Mouse (Mus musculus) cerebellum, adult (tissue): ENCODE results near the gene Crxos.
"Not testable (repeated sequence)": the region's sequence is repeated elsewhere in the genome, so short reads cannot be mapped to it uniquely, and the experiment has no call there.

Experiments
- ATAC-seq: cut with Nextera tagmentation; 2 replicates; pipeline ENCODE4 v1.9.2; 2017; ENCODE audit warnings: mild to moderate bottlenecking, moderate library complexity, mixed read lengths; ENCODE audit not compliant: insufficient number of reproducible peaks, low FRiP score, low TSS enrichment

Crxos gene

GRCm38 (mm10) chr7:15882317-15882716, at the start of gene Crxos:
Gene Crxos, plus strand, starts transcription at chr7:15882617.
- no peak for ATAC-seq

- no peak for ATAC-seq
Observed at GRCm38 (mm10) chr7:15839578-15839977, 42.8 kb upstream of the Crxos start, which contains the start of gene Obox6. Gene Obox6, minus strand, starts transcription at chr7:15839678.

GRCm38 (mm10) chr7:15859657-15860056, 22.8 kb upstream of the Crxos start:
- ATAC-seq, result no peak

- ATAC-seq, result no peak
Observed at GRCm38 (mm10) chr7:15864104-15864503, 18.3 kb upstream of the Crxos start.

GRCm38 (mm10) chr7:15879756-15880155, 2.7 kb upstream of the Crxos start, which contains the start of gene Crx:
Gene Crx, minus strand, starts transcription at chr7:15879968.
- ATAC-seq, result no peak

GRCm38 (mm10) chr7:15881388-15881787, 1.0 kb upstream of the Crxos start:
- no peak for ATAC-seq

GRCm38 (mm10) chr7:15881831-15882230, 586 bp upstream of the Crxos start:
- ATAC-seq, result no peak

GRCm38 (mm10) chr7:15884127-15884526, 1.7 kb downstream of the Crxos start:
- no peak for ATAC-seq

GRCm38 (mm10) chr7:15894251-15894650, 11.8 kb downstream of the Crxos start:
- ATAC-seq, result no peak

GRCm38 (mm10) chr7:15901366-15902048, 19.1 kb downstream of the Crxos start:
- ATAC-seq, result no peak

- ATAC-seq, result no peak
Observed at GRCm38 (mm10) chr7:15905861-15906260, 23.4 kb downstream of the Crxos start.

- no peak for ATAC-seq
Observed at GRCm38 (mm10) chr7:15906602-15907001, 24.2 kb downstream of the Crxos start.

GRCm38 (mm10) chr7:15907971-15908590, 25.7 kb downstream of the Crxos start:
- no peak for ATAC-seq

- ATAC-seq, result no peak
Observed at GRCm38 (mm10) chr7:15910521-15910920, 28.1 kb downstream of the Crxos start.

- peak; percentile 31; the same call in 1 of the 2 replicates for ATAC-seq
Observed at GRCm38 (mm10) chr7:15912183-15912582, 29.8 kb downstream of the Crxos start.

GRCm38 (mm10) chr7:15914252-15914651, 31.8 kb downstream of the Crxos start:
- no peak for ATAC-seq

GRCm38 (mm10) chr7:15914751-15915150, 32.3 kb downstream of the Crxos start:
- no peak for ATAC-seq

GRCm38 (mm10) chr7:15915695-15916094, 33.3 kb downstream of the Crxos start:
- not testable (repeated sequence) for ATAC-seq

GRCm38 (mm10) chr7:15916134-15916723, 33.8 kb downstream of the Crxos start:
- no peak for ATAC-seq

- no peak for ATAC-seq
Observed at GRCm38 (mm10) chr7:15916996-15917395, 34.6 kb downstream of the Crxos start.

- no peak for ATAC-seq
Observed at GRCm38 (mm10) chr7:15918371-15918770, 36.0 kb downstream of the Crxos start.
